Mouse (Mus musculus) embryonic facial prominence, embryonic 11.5 days (tissue): Measurements from ENCODE around the gene Ascc2. TPM values are rescaled to one million over a fixed set of nuclear protein-coding genes. Genes with fewer than 3 reads are reported as not detected.

Experiments
- ATAC-seq: fragments of 200-750 bp; cut with Nextera tagmentation; replicated peaks from 2 replicates; pipeline ENCODE4 v1.8.0; 2017; ENCODE audit warnings: low read depth; ENCODE audit not compliant: insufficient number of reproducible peaks, low FRiP score, low TSS enrichment
- DNase-seq: peaks from one replicate; pipeline ENCODE4 v3.0.0-alpha.2; 2015; ENCODE audit warnings: low spot score
- H3K27ac ChIP-seq: fragments of 300-500 bp; sonication (generic); replicated peaks from 2 replicates; pipeline ENCODE4 v1.5.1; 2014; ENCODE audit warnings: mild to moderate bottlenecking, low read depth, low read length, control low read depth
- H3K27me3 ChIP-seq: fragments of 300-500 bp; sonication (generic); 2 replicates; pipeline ENCODE4 v1.6.1; 2014; ENCODE audit warnings: mild to moderate bottlenecking, low read length, moderate library complexity, mixed read lengths; ENCODE audit not compliant: control insufficient read depth, insufficient read depth
- H3K36me3 ChIP-seq: fragments of 300-500 bp; sonication (generic); replicated peaks from 2 replicates; pipeline ENCODE4 v1.6.1; 2014; ENCODE audit warnings: low read depth, mild to moderate bottlenecking, low read length, moderate library complexity, mixed read lengths; ENCODE audit not compliant: control insufficient read depth, insufficient read depth
- H3K4me1 ChIP-seq: fragments of 300-500 bp; sonication (generic); 2 replicates; pipeline ENCODE4 v1.6.1; 2014; ENCODE audit warnings: low read length, mixed read lengths; ENCODE audit not compliant: control insufficient read depth, insufficient read depth
- H3K4me2 ChIP-seq: fragments of 300-500 bp; sonication (generic); 2 replicates; pipeline ENCODE4 v1.6.1; 2014; ENCODE audit warnings: low read depth, mild to moderate bottlenecking, control low read depth, low read length, moderate library complexity
- H3K4me3 ChIP-seq: fragments of 300-500 bp; sonication (generic); 2 replicates; pipeline ENCODE4 v1.5.1; 2014; ENCODE audit warnings: low read depth, low read length, control low read depth
- H3K9ac ChIP-seq: fragments of 300-500 bp; sonication (generic); replicated peaks from 2 replicates; pipeline ENCODE4 v1.6.1; 2014; ENCODE audit warnings: mild to moderate bottlenecking, control low read depth, low read length
- H3K9me3 ChIP-seq: fragments of 300-500 bp; sonication (generic); replicated peaks from 2 replicates; pipeline ENCODE4 v1.6.1; 2016; ENCODE audit warnings: mild to moderate bottlenecking, low read length, inconsistent platforms, mixed read lengths; ENCODE audit not compliant: control insufficient read depth
- WGBS: fragments of 180-500 bp; shearing (Covaris S2); extraction: QIAGEN DNeasy Blood & Tissue Kit; methylation state at CpG from one replicate; pipeline ENCODE4 v1.1.7; 2014; 5-methylcytosine and 5-hydroxymethylcytosine counted together
- polyA plus RNA-seq: library from polyadenylated mRNA; unstranded; fragments of >200 nt; fragmentation: Nextera tagmentation; extraction: Ambion mirVana; gene quantifications from 2 replicates; pipeline ENCODE4 v1.2.1, GENCODE M21; 2014

The Ascc2 gene
- polyA plus RNA-seq, 1 experiment from 2014 or later, result 37.0 TPM

DNA sequence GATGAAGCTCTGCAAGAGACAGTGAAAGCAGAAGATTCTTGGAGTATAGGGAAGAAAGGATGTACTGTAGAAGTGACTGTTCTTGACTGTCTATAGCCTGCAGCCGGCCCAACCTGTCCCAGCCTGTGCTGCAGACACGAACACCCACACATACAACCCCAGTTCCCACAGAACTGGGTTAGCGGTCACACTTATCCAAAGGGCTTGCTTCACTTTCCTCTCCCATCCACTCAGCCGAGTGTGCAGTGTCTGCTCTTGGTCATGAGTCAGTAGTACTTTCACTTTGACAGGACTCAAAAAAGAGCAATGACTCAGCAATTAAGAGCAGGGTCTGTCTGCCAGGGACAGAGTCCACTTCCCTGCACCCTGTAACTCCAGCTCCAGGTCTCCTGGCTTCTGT, 23.8 kb downstream of the Ascc2 start:
- ATAC-seq (no peak), DNase-seq (no peak)
- no peaks in the 10 kb centered on the region for H3K9me3 ChIP-seq
- no peak overlapping the region for H3K9ac ChIP-seq
- no peak overlapping the region for H3K4me2 ChIP-seq
- H3K4me3 ChIP-seq, result no peak overlapping the region
- H3K27ac ChIP-seq, result no peak overlapping the region
- H3K27me3 ChIP-seq, result no peaks in the 10 kb centered on the region
- H3K4me1 ChIP-seq, result no peaks in the 10 kb centered on the region
- no peaks in the 10 kb centered on the region; the same call in 1 of the 2 replicates for H3K36me3 ChIP-seq
- WGBS, result 82% methylated on average over 4 of the region's 4 CpGs

DNA sequence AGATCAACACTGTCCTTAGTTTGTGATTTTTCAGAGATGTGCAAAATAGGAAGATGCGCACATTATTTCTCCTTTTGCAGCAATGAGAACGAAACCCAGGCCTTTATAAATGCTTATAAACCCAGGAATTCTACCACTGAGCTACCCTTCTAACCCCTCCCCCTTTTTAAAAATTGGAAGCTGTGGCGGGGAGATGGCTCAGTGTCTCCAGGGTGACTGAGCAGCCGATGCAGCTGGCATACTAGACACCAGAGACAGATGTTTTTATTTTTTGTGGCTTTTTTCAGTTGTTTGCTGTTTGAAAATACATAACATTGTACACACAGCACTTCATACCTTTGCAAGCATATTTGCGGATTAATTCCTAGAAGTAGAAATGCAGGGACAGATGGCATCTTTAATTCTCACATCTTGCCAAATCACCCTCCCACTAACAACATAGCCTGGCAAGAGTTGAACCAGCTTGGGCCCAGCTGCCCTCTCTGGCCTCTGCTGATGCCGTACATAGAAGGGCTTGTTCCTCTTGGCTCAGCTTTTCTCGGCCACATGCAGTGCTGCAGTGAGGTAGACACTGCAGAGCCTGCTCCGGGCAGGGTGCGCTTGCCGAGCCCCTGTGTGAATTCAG, 24.4 kb downstream of the Ascc2 start:
- H3K4me3 ChIP-seq, result no peak overlapping the region
- H3K9me3 ChIP-seq, result no peaks in the 10 kb centered on the region
- DNase-seq (no peak), ATAC-seq (no peak)
- no peak overlapping the region for H3K9ac ChIP-seq
- WGBS, result 89% methylated on average over 10 of the region's 10 CpGs
- H3K27ac ChIP-seq, result no peak overlapping the region
- no peaks in the 10 kb centered on the region for H3K4me1 ChIP-seq
- H3K4me2 ChIP-seq, result no peak overlapping the region
- no peaks in the 10 kb centered on the region; the same call in 1 of the 2 replicates for H3K36me3 ChIP-seq
- H3K27me3 ChIP-seq, result no peaks in the 10 kb centered on the region

- H3K9me3 ChIP-seq, result no peaks in the 10 kb centered on the region
- 91% methylated on average over 11 of the region's 11 CpGs for WGBS
- no peak overlapping the region for H3K4me2 ChIP-seq
- H3K4me3 ChIP-seq, result no peak overlapping the region
- no peaks in the 10 kb centered on the region for H3K27me3 ChIP-seq
- no peaks in the 10 kb centered on the region; the same call in 1 of the 2 replicates for H3K36me3 ChIP-seq
- DNase-seq (no peak), ATAC-seq (no peak)
- H3K4me1 ChIP-seq, result no peaks in the 10 kb centered on the region
- no peak overlapping the region for H3K27ac ChIP-seq
- no peak overlapping the region for H3K9ac ChIP-seq
Observed at GRCm38 (mm10) chr11:4662496-4662878, 24.9 kb downstream of the Ascc2 start.

- WGBS, result 89% methylated on average over 4 of the region's 4 CpGs
Observed at GRCm38 (mm10) chr11:4671736-4672135, 34.2 kb downstream of the Ascc2 start.

GRCm38 (mm10) chr11:4674593-4674992, 37.0 kb downstream of the Ascc2 start:
- Histone ChIP-seq H3K4me3 (no peak overlapping the region), H3K4me2 (no peak overlapping the region), H3K27me3 (no peaks in the 10 kb centered on the region), H3K36me3 (no peaks in the 10 kb centered on the region; the same call in 1 of the 2 replicates), H3K27ac (no peak overlapping the region), H3K9me3 (no peaks in the 10 kb centered on the region), H3K4me1 (no peaks in the 10 kb centered on the region), H3K9ac (no peak overlapping the region)
- ATAC-seq (no peak), DNase-seq (no peak)
- WGBS, result 93% methylated on average over 1 of the region's 1 CpGs

More at GRCm38 (mm10) chr11:4671736-4672135, 34.2 kb downstream of the Ascc2 start:
- DNase-seq (no peak), ATAC-seq (no peak)
- Histone ChIP-seq H3K9ac (no peak overlapping the region), H3K4me1 (no peaks in the 10 kb centered on the region), H3K9me3 (no peaks in the 10 kb centered on the region), H3K4me2 (no peak overlapping the region), H3K36me3 (no peaks in the 10 kb centered on the region; the same call in 1 of the 2 replicates), H3K4me3 (no peak overlapping the region), H3K27ac (no peak overlapping the region), H3K27me3 (no peaks in the 10 kb centered on the region)

DNA sequence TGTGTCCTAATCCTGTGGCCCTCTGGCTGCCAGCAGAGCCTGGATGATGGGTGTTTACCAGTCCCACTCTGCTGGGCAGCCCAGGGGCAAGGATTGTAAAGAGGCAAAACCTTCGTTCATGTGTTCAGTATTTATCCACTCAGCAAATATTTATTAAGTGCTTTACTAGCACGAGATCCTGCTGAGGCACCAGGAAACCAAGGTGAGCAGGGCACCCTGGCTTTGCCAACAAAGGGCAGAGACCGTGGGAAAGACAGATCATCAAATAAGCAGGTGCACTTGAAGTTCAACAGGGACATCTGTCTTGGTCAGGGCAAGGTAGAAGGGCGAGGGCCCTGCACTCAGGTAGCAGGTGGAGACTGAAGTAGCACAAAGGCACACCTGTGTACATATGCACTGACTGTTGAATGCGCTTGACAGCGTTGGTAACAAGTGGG, 37.6 kb downstream of the Ascc2 start:
- Histone ChIP-seq H3K27me3 (no peaks in the 10 kb centered on the region), H3K36me3 (no peaks in the 10 kb centered on the region; the same call in none of the 2 replicates), H3K4me1 (no peaks in the 10 kb centered on the region), H3K9me3 (no peaks in the 10 kb centered on the region), H3K27ac (no peak overlapping the region), H3K4me2 (no peak overlapping the region), H3K4me3 (no peak overlapping the region), H3K9ac (no peak overlapping the region)
- ATAC-seq (no peak), DNase-seq (no peak)
- WGBS, result 88% methylated on average over 6 of the region's 6 CpGs

GRCm38 (mm10) chr11:4675693-4676092, 38.1 kb downstream of the Ascc2 start:
- H3K9me3 ChIP-seq, result no peaks in the 10 kb centered on the region
- DNase-seq (no peak), ATAC-seq (no peak)
- H3K36me3 ChIP-seq, result no peaks in the 10 kb centered on the region; the same call in none of the 2 replicates
- H3K4me1 ChIP-seq, result no peaks in the 10 kb centered on the region
- no peaks in the 10 kb centered on the region for H3K27me3 ChIP-seq
- no peak overlapping the region for H3K9ac ChIP-seq
- H3K27ac ChIP-seq, result no peak overlapping the region
- 91% methylated on average over 6 of the region's 6 CpGs for WGBS
- no peak overlapping the region for H3K4me3 ChIP-seq
- no peak overlapping the region for H3K4me2 ChIP-seq

- no peaks in the 10 kb centered on the region for H3K27me3 ChIP-seq
- no peaks in the 10 kb centered on the region for H3K9me3 ChIP-seq
- ATAC-seq (no peak), DNase-seq (no peak)
- H3K4me3 ChIP-seq, result no peak overlapping the region
- H3K9ac ChIP-seq, result no peak overlapping the region
- no peaks in the 10 kb centered on the region; the same call in none of the 2 replicates for H3K36me3 ChIP-seq
- no peak overlapping the region for H3K27ac ChIP-seq
- 88% methylated on average over 7 of the region's 7 CpGs for WGBS
- no peak overlapping the region for H3K4me2 ChIP-seq
- no peaks in the 10 kb centered on the region for H3K4me1 ChIP-seq
Observed at GRCm38 (mm10) chr11:4677250-4677872, 39.8 kb downstream of the Ascc2 start.
